Mouse (Mus musculus): ENCODE results near the gene Nxph4.

DNA sequence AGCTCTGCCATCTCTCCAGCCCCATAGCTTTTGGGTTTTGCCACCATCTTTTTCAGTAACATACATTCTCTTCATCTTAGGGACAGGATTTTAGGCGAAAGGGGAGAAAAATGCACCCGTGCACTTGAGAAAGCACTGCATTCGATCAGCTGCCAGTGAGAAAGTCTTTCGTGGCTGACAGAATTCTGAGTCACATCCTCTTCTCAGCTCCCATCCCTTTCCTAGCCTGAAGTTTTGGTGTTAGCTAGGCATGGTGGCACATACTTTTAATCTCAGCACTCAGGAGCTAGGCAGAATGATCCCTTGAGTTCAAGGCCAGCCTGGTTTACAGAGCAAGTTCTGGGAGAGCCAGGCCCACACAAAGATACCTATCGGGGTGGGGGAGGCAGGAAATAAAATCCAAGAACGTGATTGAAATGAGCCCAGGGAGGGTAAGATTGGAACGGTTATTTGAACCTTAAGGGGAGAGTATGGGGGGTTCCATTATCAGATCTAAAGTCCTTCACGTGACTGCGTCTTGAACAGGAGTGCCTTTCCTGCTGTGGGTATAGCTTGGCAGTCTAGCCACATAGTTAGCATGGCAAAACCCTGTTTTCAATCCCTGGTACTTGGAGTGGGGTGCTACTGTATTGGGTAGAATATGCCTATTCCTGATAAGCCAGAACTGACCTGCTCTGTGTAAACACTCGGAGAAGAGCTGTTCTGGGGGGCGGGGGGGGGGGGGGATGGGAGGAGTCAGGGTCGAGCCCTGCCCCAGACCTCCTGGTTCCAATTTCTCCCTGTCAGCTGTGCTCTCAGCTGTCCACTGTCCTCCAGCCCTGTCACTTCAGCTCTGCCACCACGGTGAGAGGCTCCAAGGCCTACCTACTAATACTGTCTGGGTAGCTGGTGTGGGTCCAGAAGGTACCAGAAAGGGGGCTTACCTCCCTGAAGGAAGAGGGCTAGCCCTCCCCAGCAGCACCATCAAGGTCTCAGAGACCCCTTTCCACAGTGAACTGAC, 33.2 kb downstream of the Nxph4 start, which contains the start of gene Stac3:
- TF ChIP-seq TAL1 (IDR thresholded peaks at IDR 0.05; ENCODE audit: low read length) (no peak), GATA1 (IDR thresholded peaks at IDR 0.05; ENCODE audit: low read length) (no peak)
